Mouse (Mus musculus) c-Kit-positive CD71-negative TER-119-negative erythroid progenitor cells, embryonic 14.5 days (primary cell): Measurements from ENCODE around the gene Il2.

Source experiments
- DNase-seq: peaks from one replicate; pipeline ENCODE4 v3.0.0-alpha.2; 2013; ENCODE audit warnings: low read depth

Gene Il2

GRCm38 (mm10) chr3:37125655-37126054, at the start of gene Il2:
Gene Il2 (minus strand): TSS chr3:37125959.
- DNase-seq: no peak

- DNase-seq: no peak
Measured at GRCm38 (mm10) chr3:37174711-37175572, 49.2 kb upstream of the Il2 start.

GRCm38 (mm10) chr3:37173285-37173684, 47.5 kb upstream of the Il2 start:
- peak; percentile 53 for DNase-seq

GRCm38 (mm10) chr3:37169283-37169682, 43.5 kb upstream of the Il2 start:
- no peak for DNase-seq

DNA sequence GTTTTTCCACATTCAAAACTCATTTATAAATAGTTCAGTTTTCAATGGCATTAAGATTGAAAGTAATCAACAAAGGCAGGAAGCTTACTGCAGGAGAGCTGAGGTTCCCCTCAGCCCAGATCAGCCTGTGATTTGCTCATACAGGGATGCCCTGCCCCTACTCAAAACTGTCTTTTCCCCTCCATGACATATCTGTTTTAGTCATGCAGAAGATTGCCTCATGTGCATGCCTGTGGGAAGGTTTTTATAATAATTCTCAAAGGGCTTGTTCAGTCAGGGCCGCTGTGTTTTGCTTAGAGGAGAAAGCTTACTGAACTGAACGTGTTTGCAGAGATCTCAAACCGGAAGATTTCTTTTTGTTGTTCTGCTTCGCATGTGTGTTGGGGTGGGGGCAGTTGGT, 35.3 kb upstream of the Il2 start:
- no peak for DNase-seq

DNA sequence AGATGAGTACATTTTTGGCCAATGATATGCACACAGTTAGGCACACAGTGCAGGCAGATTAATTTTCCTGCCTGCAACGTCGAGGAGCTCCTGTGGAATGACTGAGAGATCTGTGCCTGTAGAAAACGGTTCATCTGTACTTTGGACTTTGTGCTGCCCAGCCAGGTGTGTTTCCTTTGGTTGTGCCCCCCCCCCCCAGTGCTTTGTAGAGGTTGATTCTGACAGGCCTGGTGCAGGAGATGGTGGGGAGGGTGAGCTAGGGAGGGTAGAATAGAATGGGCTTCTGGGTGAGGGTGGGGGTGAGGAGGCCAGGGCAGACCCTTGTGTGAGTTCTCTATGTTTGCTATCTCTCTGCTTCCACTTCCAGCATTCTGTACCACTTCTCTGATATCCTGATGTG, 32.5 kb upstream of the Il2 start:
- no peak for DNase-seq

DNA sequence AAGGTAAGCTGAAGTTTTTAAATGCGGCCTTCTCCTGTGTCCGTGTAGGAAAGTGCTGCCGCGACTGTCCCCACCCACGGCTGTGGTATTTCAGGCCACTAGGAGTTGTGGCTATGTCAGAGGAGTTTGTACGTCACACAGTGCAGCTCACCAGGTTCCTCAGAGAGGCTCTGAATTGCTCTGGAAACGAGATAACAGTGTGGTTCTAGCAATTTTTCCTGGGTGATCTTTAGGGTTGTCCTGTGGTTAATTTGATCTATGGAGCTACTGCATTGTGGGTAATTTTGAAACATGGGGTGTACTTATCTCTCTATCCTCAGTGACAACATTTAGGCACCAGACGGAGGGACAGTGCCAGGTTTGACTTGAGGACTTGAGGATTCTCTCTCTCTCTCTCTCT, 31.3 kb upstream of the Il2 start:
- DNase-seq: peak; percentile 29

DNA sequence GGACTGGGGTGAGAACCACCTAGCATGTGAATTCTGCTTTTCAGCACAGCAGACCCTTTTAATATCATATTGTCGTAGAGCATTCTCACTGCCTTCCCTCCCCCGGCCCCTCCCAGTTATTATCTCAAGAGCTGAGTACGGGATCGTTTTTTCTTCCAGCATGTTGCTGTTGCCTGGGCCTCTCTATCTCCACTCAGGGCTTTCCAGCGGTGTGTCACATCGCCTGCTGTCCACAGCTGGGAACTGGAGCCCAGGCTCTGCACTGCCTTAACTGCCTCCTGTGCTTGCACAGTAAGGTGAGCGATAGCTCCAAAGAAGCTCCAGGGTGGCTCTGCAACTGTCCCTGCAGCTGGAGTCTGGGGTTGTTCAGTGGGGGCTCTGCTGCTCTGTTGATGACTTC, 28.6 kb upstream of the Il2 start:
- DNase-seq: no peak

DNA sequence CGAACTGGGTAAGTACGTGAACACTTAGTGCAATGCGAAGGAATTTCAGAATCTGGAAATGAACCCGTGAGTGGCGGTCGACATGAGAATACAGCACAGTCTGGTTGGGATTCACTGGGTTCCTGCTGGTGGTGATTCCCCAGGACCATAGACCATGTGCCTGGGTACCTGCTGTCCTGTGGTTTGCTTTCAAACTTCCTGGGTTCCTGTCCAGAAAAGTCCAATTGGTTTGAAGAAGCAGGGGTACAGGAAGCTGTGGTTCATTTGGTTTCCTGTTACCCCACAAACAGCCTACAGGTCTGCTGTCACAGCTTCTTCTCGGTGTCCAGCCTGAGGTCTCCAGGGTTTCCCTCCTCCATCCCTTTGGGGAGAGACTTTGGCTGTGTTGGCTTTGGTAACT, 27.2 kb upstream of the Il2 start:
- no peak for DNase-seq

GRCm38 (mm10) chr3:37152274-37152673, 26.5 kb upstream of the Il2 start:
- DNase-seq: no peak

DNA sequence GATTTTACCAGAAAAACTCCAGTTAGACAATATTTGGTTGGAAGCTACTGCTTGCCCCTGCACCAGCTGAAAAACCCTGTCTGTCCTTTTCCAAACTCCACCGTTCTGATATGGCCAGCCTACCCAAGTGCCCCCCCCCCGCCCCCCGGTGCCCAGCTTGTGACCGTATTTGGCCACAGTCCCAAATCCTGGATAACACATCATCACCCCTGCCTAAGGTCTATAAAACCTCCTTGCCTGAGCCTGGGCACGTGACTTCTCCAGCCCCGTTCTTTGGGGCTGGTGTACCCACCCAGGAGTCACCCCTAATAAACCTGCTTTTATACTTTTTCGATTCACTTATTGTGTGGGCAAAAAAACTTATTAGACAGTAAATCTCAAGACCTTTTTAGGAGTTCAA, 21.1 kb upstream of the Il2 start:
- DNase-seq: no peak

- DNase-seq: no peak
Measured at GRCm38 (mm10) chr3:37146406-37146805, 20.6 kb upstream of the Il2 start.

- DNase-seq: no peak
Measured at GRCm38 (mm10) chr3:37144979-37145378, 19.2 kb upstream of the Il2 start.

DNA sequence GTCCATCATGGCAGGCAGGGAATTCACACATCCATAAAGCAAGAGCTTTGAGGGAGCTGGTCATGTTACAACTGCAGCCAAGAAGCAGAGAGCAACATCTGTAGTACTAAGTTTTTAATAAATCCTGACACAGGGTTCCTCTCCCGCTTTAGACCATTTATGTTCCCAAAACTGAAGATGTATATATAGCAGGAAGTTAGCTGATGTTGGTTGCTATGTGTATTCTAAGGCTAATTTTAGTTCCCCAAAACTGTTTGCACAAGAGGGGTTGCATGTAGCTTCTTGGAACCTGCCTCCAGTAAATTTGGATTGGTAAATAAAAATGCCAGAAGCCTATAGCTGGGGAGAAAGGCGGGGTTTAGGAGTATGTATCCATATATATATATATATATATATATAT, 16.1 kb upstream of the Il2 start:
- no peak for DNase-seq

- no peak for DNase-seq
Measured at GRCm38 (mm10) chr3:37140168-37140906, 14.6 kb upstream of the Il2 start.

DNA sequence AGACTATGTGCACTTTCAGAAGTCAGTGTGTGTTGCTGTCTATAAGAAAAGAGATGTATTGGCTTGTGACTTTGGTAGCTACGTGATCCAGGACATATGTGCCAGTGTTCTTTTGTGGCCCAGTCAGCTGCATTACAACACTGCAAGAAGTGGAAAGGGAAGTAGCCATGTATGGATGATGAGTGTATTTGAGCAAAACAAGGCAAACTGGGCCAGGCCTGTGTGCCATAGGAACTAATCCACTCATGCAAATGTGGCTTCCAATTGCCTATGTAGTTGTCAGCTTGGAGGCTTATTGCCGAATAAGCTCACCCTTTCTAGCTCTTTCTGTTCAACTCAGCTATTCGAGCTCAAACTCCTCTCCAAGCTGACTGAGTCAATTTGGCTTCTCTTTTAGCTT, 13.4 kb upstream of the Il2 start:
- DNase-seq: no peak

GRCm38 (mm10) chr3:37137231-37137630, 11.5 kb upstream of the Il2 start:
- no peak for DNase-seq

- DNase-seq: no peak
Measured at GRCm38 (mm10) chr3:37129063-37129462, 3.3 kb upstream of the Il2 start.

- DNase-seq: peak; percentile 28
Measured at GRCm38 (mm10) chr3:37128269-37128668, 2.5 kb upstream of the Il2 start.

- no peak for DNase-seq
Measured at GRCm38 (mm10) chr3:37126162-37126561, 403 bp upstream of the Il2 start.

DNA sequence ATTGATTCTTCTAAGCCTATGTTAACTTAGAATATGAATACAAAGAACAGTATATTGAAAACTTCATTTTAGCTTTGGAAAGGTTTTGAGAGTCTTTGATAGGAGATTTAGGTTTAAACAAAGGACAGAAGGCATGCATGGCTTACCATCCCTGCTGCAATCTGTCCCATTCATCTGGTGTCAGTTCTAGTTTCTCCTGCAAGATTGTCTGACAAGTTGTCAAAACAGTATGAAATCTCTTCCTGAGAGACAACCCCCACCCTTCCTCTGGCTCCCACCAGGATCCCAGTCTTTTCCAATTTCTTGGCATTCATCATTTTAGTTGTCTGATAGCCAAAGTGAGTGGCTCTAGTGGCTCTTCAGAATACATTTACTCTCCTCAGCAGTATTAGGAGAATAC, 35.0 kb downstream of the Il2 start:
- DNase-seq: no peak

DNA sequence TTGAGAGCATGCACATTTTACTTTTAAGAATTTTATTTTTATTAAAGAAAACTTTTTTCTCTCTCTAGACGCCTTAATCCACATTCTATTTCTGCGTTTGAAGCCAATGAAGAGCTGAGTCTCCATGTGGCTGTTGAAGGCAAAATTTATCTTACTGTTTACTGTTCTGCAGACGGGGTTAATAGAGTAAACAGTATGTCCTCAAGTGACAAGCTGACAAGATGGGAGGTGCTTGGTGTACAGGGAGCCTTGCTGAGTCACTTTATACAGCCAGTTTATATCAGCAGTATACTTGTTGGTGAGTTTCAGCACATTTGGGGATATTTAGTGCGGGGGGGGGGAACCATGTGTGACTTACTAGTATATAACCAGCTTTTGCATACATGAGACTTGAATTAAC, 40.9 kb downstream of the Il2 start:
- DNase-seq: no peak

DNA sequence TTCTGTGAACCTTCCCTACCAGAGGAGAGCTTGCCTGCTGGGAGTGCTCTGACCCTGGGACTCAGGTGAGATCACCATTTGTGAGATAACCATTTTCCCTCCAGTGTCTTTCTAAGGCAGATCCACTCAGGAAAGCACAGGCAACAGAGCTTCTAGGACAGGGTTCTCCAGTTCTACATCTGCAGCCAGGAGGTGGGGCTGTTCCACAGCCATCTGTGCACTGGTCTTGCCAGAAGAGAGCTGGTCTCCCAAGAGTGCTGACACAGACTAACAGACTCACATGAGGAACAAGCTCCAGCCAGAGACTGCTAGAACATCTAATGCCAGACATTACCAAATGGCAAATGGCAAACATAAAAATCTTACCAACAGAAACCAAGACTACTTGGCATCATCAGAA, 52.5 kb downstream of the Il2 start:
- DNase-seq: no peak
